In the genomic region with DNA sequence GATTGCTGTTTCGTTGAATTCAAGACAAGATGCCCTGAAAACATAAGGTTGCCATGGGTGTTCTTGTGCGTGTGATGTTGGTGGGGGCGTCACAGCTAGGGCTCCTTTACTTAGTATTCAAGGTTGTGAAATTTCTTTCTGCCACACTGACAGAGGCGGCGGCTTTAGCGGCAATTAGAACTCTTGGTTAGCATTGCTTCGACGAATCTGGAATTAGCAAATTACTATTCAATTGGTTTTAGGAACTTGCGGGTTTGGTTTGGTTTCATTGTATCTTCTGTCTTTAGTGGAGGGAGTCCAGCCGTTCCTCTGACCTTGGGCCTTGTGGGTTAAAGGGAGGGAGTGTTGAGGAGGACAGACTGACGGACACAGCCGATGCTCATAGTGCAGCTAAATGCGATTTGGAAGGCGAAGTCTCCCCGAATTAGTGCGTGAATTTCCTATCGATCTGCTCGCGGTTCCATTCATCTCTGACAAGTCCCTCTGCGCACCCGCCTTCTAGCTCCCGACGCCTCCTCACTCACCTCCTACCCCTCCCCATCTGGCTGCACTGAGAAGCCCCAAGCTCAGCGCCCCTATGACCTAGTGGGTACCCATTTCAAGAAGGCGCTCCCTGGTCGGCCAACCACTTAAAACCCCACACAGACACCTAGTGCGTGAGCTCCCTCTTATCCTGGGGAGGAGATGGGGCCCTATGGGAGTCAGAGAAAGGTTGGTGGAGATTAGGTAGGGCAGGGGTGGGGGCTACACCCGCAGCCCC, we compare ENCODE assay signal across 1 mouse cellular context.
A peak's percentile ranks its signal among the peaks of the same experiment; 100 is the strongest.
TF ChIP-seq lines count a peak whose summit lies in the region.

A gene (plus strand): TSS at position 660 of the 760 bp plus-strand sequence.

TF ChIP-seq in CH12.LX, 34 proteins besides CTCF, POLR2A, EP300 and RAD21 (continued from another document):
- 0 out of 2 replicates have a peak, but pooled peaks have one; percentile 20 for TF ChIP-seq RCOR1 (conservative IDR thresholded peaks at IDR 0.05; ENCODE audit: low read depth, low read length)
- no peak for TF ChIP-seq ELF1 (IDR thresholded peaks at IDR 0.05; ENCODE audit: low read depth, low read length)
- no peak for TF ChIP-seq TBP (conservative IDR thresholded peaks at IDR 0.05; ENCODE audit: low read depth, low read length)
- TF ChIP-seq HCFC1 (IDR thresholded peaks at IDR 0.05; ENCODE audit: low read depth, low read length) = no peak
